Mouse (Mus musculus): ENCODE measurements around the gene Map2k2. TPM values are rescaled to one million over a fixed set of nuclear protein-coding genes. Genes with fewer than 3 reads are reported as not detected.

Map2k2 gene
- polyA plus RNA-seq, 1 experiment from 2014 or later, result 190 TPM

DNA sequence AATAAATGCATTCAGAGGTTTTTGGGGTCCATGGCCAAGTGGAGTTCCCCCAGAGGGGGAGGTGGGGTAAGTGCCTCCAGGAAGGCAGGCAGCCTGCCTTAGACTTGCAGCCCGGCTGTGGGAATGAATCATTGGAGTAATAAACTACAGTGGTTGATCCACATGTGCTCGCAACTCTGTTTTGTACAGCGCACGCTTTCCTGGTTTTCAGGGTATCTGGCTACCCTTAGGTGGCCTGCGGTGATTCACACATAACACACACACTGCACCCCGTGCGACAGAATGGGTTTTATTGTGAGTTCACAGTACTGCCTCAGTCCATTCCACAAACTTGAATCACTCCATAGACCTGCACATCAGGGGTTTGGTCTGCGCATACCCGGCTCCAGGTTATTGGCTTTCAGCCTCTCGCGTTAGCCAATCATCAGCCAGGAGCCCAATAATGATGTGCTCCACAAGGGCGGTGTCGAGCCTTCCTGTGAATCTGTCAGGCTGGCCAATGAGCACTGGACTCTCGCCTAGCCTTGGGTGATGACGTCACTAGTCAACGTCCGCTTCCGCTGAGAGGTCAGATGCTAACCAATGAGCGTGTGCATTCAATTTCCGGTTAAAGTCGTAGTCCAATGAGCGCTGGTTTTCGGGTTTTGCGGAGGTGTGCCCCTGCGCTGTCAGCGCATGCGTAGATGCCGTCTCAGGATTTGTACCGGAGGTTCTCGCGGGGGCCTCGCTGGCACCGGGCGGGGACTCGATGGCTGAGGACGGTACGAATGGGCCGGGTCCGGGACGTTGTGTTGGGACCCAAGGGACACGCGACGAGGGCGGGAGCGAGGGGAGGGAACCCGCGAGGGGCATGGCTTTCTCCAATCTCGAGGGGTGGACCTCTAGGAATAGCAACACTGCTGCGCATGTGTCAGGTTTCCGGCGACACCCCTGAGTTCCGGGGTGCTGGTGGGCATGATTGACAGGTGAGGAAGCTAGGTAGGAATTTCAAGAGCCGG, 76.9 kb downstream of the Map2k2 start, which contains the start of gene Dapk3:
Gene Dapk3, plus strand, starts transcription at position 670 of the 998 bp plus-strand sequence.
- Histone ChIP-seq H3K36me3 (peaks cover 58% of the 10 kb centered on the region), H3K27ac (peak within 1 kb of the TSS; percentile 91), H3K27me3 (replicated peaks) (no peaks in the 10 kb centered on the region), H3K9me3 (no peaks in the 10 kb centered on the region), H3K9ac (peak within 1 kb of the TSS; percentile 69), H3K4me1 (replicated peaks) (peaks cover 49% of the 10 kb centered on the region), H3K4me2 (replicated peaks) (peak within 1 kb of the TSS; percentile 57), H3K4me3 (replicated peaks) (peak within 1 kb of the TSS; percentile 72)
- WGBS, result 4% methylated on average over 53 of the region's 53 CpGs
- peak; percentile 96 for ATAC-seq

Other genes with a start within 250 kb of the Map2k2 start
- gene Tmprss9, start 234.1 kb upstream of the Map2k2 start, polyA plus RNA-seq (2015; fragmentation: Nextera tagmentation; extraction: Ambion mirVana), result 0.05 TPM in 1 of 2 replicates, not detected in the other
- gene Timm13, start 204.9 kb upstream of the Map2k2 start, polyA plus RNA-seq (2015; fragmentation: Nextera tagmentation; extraction: Ambion mirVana), result 363 and 364 TPM in 2 replicates
- gene Lmnb2, start 187.7 kb upstream of the Map2k2 start, polyA plus RNA-seq (2015; fragmentation: Nextera tagmentation; extraction: Ambion mirVana), result 41.0 and 42.6 TPM in 2 replicates
- 26.6 and 29.9 TPM in 2 replicates for gene Gadd45b, start 175.8 kb upstream of the Map2k2 start, polyA plus RNA-seq (2015; fragmentation: Nextera tagmentation; extraction: Ambion mirVana)
- gene Gng7, start 91.0 kb upstream of the Map2k2 start, polyA plus RNA-seq (2015; fragmentation: Nextera tagmentation; extraction: Ambion mirVana), result 4.5 and 4.7 TPM in 2 replicates
- 0.94 and 1.2 TPM in 2 replicates for gene Diras1, start 80.3 kb upstream of the Map2k2 start, polyA plus RNA-seq (2015; fragmentation: Nextera tagmentation; extraction: Ambion mirVana)
- gene Slc39a3, start 68.5 kb upstream of the Map2k2 start, polyA plus RNA-seq (2015; fragmentation: Nextera tagmentation; extraction: Ambion mirVana), result 15.0 and 18.2 TPM in 2 replicates
- 166 and 183 TPM in 2 replicates for gene Sgta, start 45.7 kb upstream of the Map2k2 start, polyA plus RNA-seq (2015; fragmentation: Nextera tagmentation; extraction: Ambion mirVana)
- gene Thop1, start 35.9 kb upstream of the Map2k2 start, polyA plus RNA-seq (2015; fragmentation: Nextera tagmentation; extraction: Ambion mirVana), result 57.1 and 60.1 TPM in 2 replicates
- 48.2 and 57.8 TPM in 2 replicates for gene Creb3l3, start 7.0 kb upstream of the Map2k2 start, polyA plus RNA-seq (2015; fragmentation: Nextera tagmentation; extraction: Ambion mirVana)
- gene Zbtb7a, start 29.3 kb downstream of the Map2k2 start, polyA plus RNA-seq (2015; fragmentation: Nextera tagmentation; extraction: Ambion mirVana), result 52.5 and 53.0 TPM in 2 replicates
- 47.2 and 58.4 TPM in 2 replicates for gene Pias4, start 62.0 kb downstream of the Map2k2 start, polyA plus RNA-seq (2015; fragmentation: Nextera tagmentation; extraction: Ambion mirVana)
- 515 and 540 TPM in 2 replicates for gene Eef2, start 70.7 kb downstream of the Map2k2 start, polyA plus RNA-seq (2015; fragmentation: Nextera tagmentation; extraction: Ambion mirVana)
- gene Dapk3, start 77.1 kb downstream of the Map2k2 start, polyA plus RNA-seq (2015; fragmentation: Nextera tagmentation; extraction: Ambion mirVana), result 56.6 and 62.7 TPM in 2 replicates
- gene 4930442H23Rik, start 77.9 kb downstream of the Map2k2 start, polyA plus RNA-seq (2015; fragmentation: Nextera tagmentation; extraction: Ambion mirVana), result 0.13 and 0.15 TPM in 2 replicates
- gene Nmrk2, start 96.1 kb downstream of the Map2k2 start, polyA plus RNA-seq (2015; fragmentation: Nextera tagmentation; extraction: Ambion mirVana), result 0.14 TPM in 1 of 2 replicates, not detected in the other
- gene Atcay, start 124.9 kb downstream of the Map2k2 start, polyA plus RNA-seq (2015; fragmentation: Nextera tagmentation; extraction: Ambion mirVana), result 1.7 TPM in 2 replicates
- 7.9 and 9.2 TPM in 2 replicates for gene Zfr2, start 127.2 kb downstream of the Map2k2 start, polyA plus RNA-seq (2015; fragmentation: Nextera tagmentation; extraction: Ambion mirVana)
- gene Matk, start 147.0 kb downstream of the Map2k2 start, polyA plus RNA-seq (2015; fragmentation: Nextera tagmentation; extraction: Ambion mirVana), result 2.2 and 2.4 TPM in 2 replicates
- gene Mrpl54, start 161.0 kb downstream of the Map2k2 start, polyA plus RNA-seq (2015; fragmentation: Nextera tagmentation; extraction: Ambion mirVana), result 242 and 245 TPM in 2 replicates
- gene Apba3, start 161.0 kb downstream of the Map2k2 start, polyA plus RNA-seq (2015; fragmentation: Nextera tagmentation; extraction: Ambion mirVana), result 55.1 and 69.2 TPM in 2 replicates
- gene Tjp3, start 185.7 kb downstream of the Map2k2 start, polyA plus RNA-seq (2015; fragmentation: Nextera tagmentation; extraction: Ambion mirVana), result 47.0 and 53.3 TPM in 2 replicates
- gene Pip5k1c, start 187.0 kb downstream of the Map2k2 start, polyA plus RNA-seq (2015; fragmentation: Nextera tagmentation; extraction: Ambion mirVana), result 41.2 and 42.7 TPM in 2 replicates
- 38.7 and 39.5 TPM in 2 replicates for gene Cactin, start 215.2 kb downstream of the Map2k2 start, polyA plus RNA-seq (2015; fragmentation: Nextera tagmentation; extraction: Ambion mirVana)
- 21.3 and 21.7 TPM in 2 replicates for gene Tbxa2r, start 222.8 kb downstream of the Map2k2 start, polyA plus RNA-seq (2015; fragmentation: Nextera tagmentation; extraction: Ambion mirVana)
- gene Gipc3, start 237.4 kb downstream of the Map2k2 start, polyA plus RNA-seq (2015; fragmentation: Nextera tagmentation; extraction: Ambion mirVana), result 0.06 TPM in 1 of 2 replicates, not detected in the other
- gene Hmg20b, start 244.6 kb downstream of the Map2k2 start, polyA plus RNA-seq (2015; fragmentation: Nextera tagmentation; extraction: Ambion mirVana), result 71.2 and 71.7 TPM in 2 replicates